Mouse (Mus musculus) R1 (cell line): ENCODE data around the gene Usp12.

Source experiments
- DNase-seq: peaks from one replicate; pipeline ENCODE4 v3.0.0-alpha.2; 2018; ENCODE audit warnings: low read depth, low spot score

Usp12 gene

GRCm38 (mm10) chr5:146794853-146795252 is at the start of gene Usp12:
TSS of gene Usp12 (minus strand) at chr5:146795006.
- DNase-seq, result peak; percentile 93

- DNase-seq, result peak; percentile 82
Measured at GRCm38 (mm10) chr5:146844301-146844941, 49.6 kb upstream of the Usp12 start.

- no peak for DNase-seq
Measured at GRCm38 (mm10) chr5:146841996-146842395, 47.2 kb upstream of the Usp12 start.

- DNase-seq, result no peak
Measured at GRCm38 (mm10) chr5:146841301-146841700, 46.5 kb upstream of the Usp12 start.

GRCm38 (mm10) chr5:146840422-146840821 is 45.6 kb upstream of the Usp12 start:
- DNase-seq, result peak; percentile 31

- DNase-seq, result peak; percentile 26
Measured at GRCm38 (mm10) chr5:146839760-146840159, 45.0 kb upstream of the Usp12 start.

GRCm38 (mm10) chr5:146838836-146839648 is 44.2 kb upstream of the Usp12 start:
- peak; percentile 61 for DNase-seq

- peak; percentile 52 for DNase-seq
Measured at GRCm38 (mm10) chr5:146837967-146838720, 43.3 kb upstream of the Usp12 start.

GRCm38 (mm10) chr5:146834959-146835358 is 40.2 kb upstream of the Usp12 start:
- no peak for DNase-seq

GRCm38 (mm10) chr5:146833673-146834201 is 38.9 kb upstream of the Usp12 start:
- peak; percentile 26 for DNase-seq

GRCm38 (mm10) chr5:146832769-146833448 is 38.1 kb upstream of the Usp12 start, which contains the start of gene Rpl21:
TSS of gene Rpl21 (plus strand) at chr5:146832890.
- DNase-seq, result peak; percentile 97

GRCm38 (mm10) chr5:146832435-146832768 is 37.6 kb upstream of the Usp12 start:
- no peak for DNase-seq

- DNase-seq, result peak; percentile 93
Measured at GRCm38 (mm10) chr5:146829528-146829927, 34.7 kb upstream of the Usp12 start.

GRCm38 (mm10) chr5:146823005-146823404 is 28.2 kb upstream of the Usp12 start:
- no peak for DNase-seq

- DNase-seq, result no peak
Measured at GRCm38 (mm10) chr5:146818906-146819623, 24.3 kb upstream of the Usp12 start.

- DNase-seq, result no peak
Measured at GRCm38 (mm10) chr5:146817583-146817982, 22.8 kb upstream of the Usp12 start.

- DNase-seq, result no peak
Measured at GRCm38 (mm10) chr5:146815394-146815793, 20.6 kb upstream of the Usp12 start.

- peak; percentile 87 for DNase-seq
Measured at GRCm38 (mm10) chr5:146813421-146813820, 18.6 kb upstream of the Usp12 start.

GRCm38 (mm10) chr5:146812866-146813265 is 18.1 kb upstream of the Usp12 start:
- peak; percentile 14 for DNase-seq

- no peak for DNase-seq
Measured at GRCm38 (mm10) chr5:146809951-146810350, 15.1 kb upstream of the Usp12 start.

GRCm38 (mm10) chr5:146806004-146806430 is 11.2 kb upstream of the Usp12 start:
- no peak for DNase-seq
